Mouse (Mus musculus) ES-Bruce4 (cell line): ENCODE results near the gene Tnip2. TPM values are rescaled to one million over a fixed set of nuclear protein-coding genes. Genes with fewer than 3 reads are reported as not detected.

Experiments used
- H3K27ac ChIP-seq: 2 replicates; pipeline ENCODE4 v1.5.1; 2012; ENCODE audit warnings: low read length, inconsistent platforms; ENCODE audit not compliant: insufficient read depth
- H3K27me3 ChIP-seq: 2 replicates; pipeline ENCODE4 v1.6.1; 2012; ENCODE audit warnings: mild to moderate bottlenecking, low read length, inconsistent platforms; ENCODE audit not compliant: control insufficient read depth, poor library complexity, insufficient read depth, severe bottlenecking
- H3K36me3 ChIP-seq: 2 replicates; pipeline ENCODE4 v1.6.1; 2012; ENCODE audit warnings: inconsistent platforms, mild to moderate bottlenecking, low read length, moderate library complexity; ENCODE audit not compliant: control insufficient read depth, poor library complexity, insufficient read depth, severe bottlenecking
- H3K4me1 ChIP-seq: one replicate; pipeline ENCODE4 v1.8.1; 2011; ENCODE audit warnings: low read length; ENCODE audit not compliant: control insufficient read depth, insufficient read depth
- H3K4me3 ChIP-seq: 2 replicates; pipeline ENCODE4 v1.5.1; 2011; ENCODE audit warnings: low read depth, mild to moderate bottlenecking, low read length
- H3K9ac ChIP-seq: 2 replicates; pipeline ENCODE4 v1.6.1; 2012; ENCODE audit warnings: low read depth, mild to moderate bottlenecking, inconsistent platforms; ENCODE audit not compliant: poor library complexity, severe bottlenecking
- H3K9me3 ChIP-seq: replicated peaks from 2 replicates; pipeline ENCODE4 v1.6.1; 2012; ENCODE audit warnings: mild to moderate bottlenecking, low read length, inconsistent platforms; ENCODE audit not compliant: control insufficient read depth, poor library complexity, insufficient read depth, severe bottlenecking
- CTCF ChIP-seq: IDR thresholded peaks from one replicate; pipeline ENCODE4 v1.8.1; 2011; ENCODE audit warnings: low read depth, low read length
- EP300 ChIP-seq: IDR thresholded peaks from 2 replicates; pipeline ENCODE4 v1.6.1; 2011; ENCODE audit warnings: low read depth, low read length; ENCODE audit not compliant: insufficient read depth
- POLR2A ChIP-seq: IDR thresholded peaks from one replicate; pipeline ENCODE4 v1.8.1; 2011; ENCODE audit warnings: low read length; ENCODE audit not compliant: insufficient read depth
- polyA plus RNA-seq: library from polyadenylated mRNA; stranded (reverse); fragments of >200 nt; gene quantifications from 2 replicates; pipeline ENCODE4 v1.2.4, GENCODE M21; 2011; ENCODE audit warnings: low read depth; ENCODE audit not compliant: missing spikeins, insufficient read depth, insufficient read length

Gene Tnip2
- 10.1 and 14.0 TPM in 2 replicates for polyA plus RNA-seq

GRCm38 (mm10) chr5:34513466-34514217 is at the start of gene Tnip2:
Gene Tnip2 (minus strand): TSS chr5:34513991.
- Histone ChIP-seq H3K9me3 (no peaks in the 10 kb centered on the region), H3K4me1 (no peaks in the 10 kb centered on the region), H3K27ac (no peak within 1 kb of the TSS), H3K36me3 (no peaks in the 10 kb centered on the region), H3K27me3 (no peaks in the 10 kb centered on the region), H3K4me3 (peak within 1 kb of the TSS; percentile 83), H3K9ac (peak within 1 kb of the TSS; percentile 79)
- TF ChIP-seq CTCF (no peak), POLR2A (no peak), EP300 (no peak)

- no peak for TF ChIP-seq POLR2A
- no peak for TF ChIP-seq CTCF
- TF ChIP-seq EP300, result no peak
- Histone ChIP-seq H3K27me3 (no peaks in the 10 kb centered on the region), H3K27ac (no peak overlapping the region), H3K9me3 (no peaks in the 10 kb centered on the region), H3K4me1 (peaks cover 2% of the 10 kb centered on the region), H3K4me3 (no peak overlapping the region), H3K9ac (no peak overlapping the region), H3K36me3 (no peaks in the 10 kb centered on the region)
Observed at GRCm38 (mm10) chr5:34551821-34552220, 38.0 kb upstream of the Tnip2 start.

GRCm38 (mm10) chr5:34550251-34550650 is 36.5 kb upstream of the Tnip2 start:
- H3K9me3 ChIP-seq, result no peaks in the 10 kb centered on the region
- H3K4me3 ChIP-seq, result peak overlapping the region; percentile 50
- no peaks in the 10 kb centered on the region for H3K27me3 ChIP-seq
- TF ChIP-seq POLR2A (no peak), CTCF (no peak), EP300 (no peak)
- H3K36me3 ChIP-seq, result no peaks in the 10 kb centered on the region
- no peak overlapping the region for H3K9ac ChIP-seq
- H3K4me1 ChIP-seq, result peaks cover 2% of the 10 kb centered on the region
- H3K27ac ChIP-seq, result no peak overlapping the region

- Histone ChIP-seq H3K4me1 (peaks cover 2% of the 10 kb centered on the region), H3K9me3 (no peaks in the 10 kb centered on the region), H3K27ac (no peak overlapping the region), H3K9ac (peak overlapping the region; percentile 71), H3K4me3 (peak overlapping the region; percentile 50), H3K27me3 (no peaks in the 10 kb centered on the region), H3K36me3 (no peaks in the 10 kb centered on the region)
- TF ChIP-seq CTCF (no peak), EP300 (no peak), POLR2A (no peak)
Observed at GRCm38 (mm10) chr5:34549483-34550221, 35.9 kb upstream of the Tnip2 start.

GRCm38 (mm10) chr5:34549135-34549482 is 35.3 kb upstream of the Tnip2 start:
- no peak overlapping the region for H3K27ac ChIP-seq
- no peaks in the 10 kb centered on the region for H3K9me3 ChIP-seq
- H3K4me1 ChIP-seq, result peaks cover 2% of the 10 kb centered on the region
- H3K4me3 ChIP-seq, result peak overlapping the region; percentile 50; the same call in 1 of the 2 replicates
- H3K36me3 ChIP-seq, result no peaks in the 10 kb centered on the region
- H3K9ac ChIP-seq, result peak overlapping the region; percentile 71; the same call in 1 of the 2 replicates
- TF ChIP-seq EP300 (no peak), CTCF (no peak), POLR2A (no peak)
- no peaks in the 10 kb centered on the region for H3K27me3 ChIP-seq

GRCm38 (mm10) chr5:34547410-34547809 is 33.6 kb upstream of the Tnip2 start:
- Histone ChIP-seq H3K27me3 (no peaks in the 10 kb centered on the region), H3K36me3 (no peaks in the 10 kb centered on the region), H3K4me3 (no peak overlapping the region), H3K27ac (no peak overlapping the region), H3K9me3 (no peaks in the 10 kb centered on the region), H3K4me1 (peaks cover 2% of the 10 kb centered on the region), H3K9ac (no peak overlapping the region)
- TF ChIP-seq CTCF (peak; percentile 73), EP300 (no peak)
